Mouse (Mus musculus): Measurements from ENCODE around the gene Coq8b. TPM values are rescaled to one million over a fixed set of nuclear protein-coding genes. Genes with fewer than 3 reads are reported as not detected.

Coq8b gene
- polyA plus RNA-seq, 1 experiment from 2014 or later: 25.5 TPM

GRCm38 (mm10) chr7:27300351-27300750 is 67.5 kb downstream of the Coq8b start:
- no peaks in the 10 kb centered on the region for H3K36me3 ChIP-seq
- 0 out of 2 replicates have a peak, but pooled peaks cover 2% of the 10 kb centered on the region for H3K27me3 ChIP-seq
- WGBS: 90% methylated on average over 4 of the region's 4 CpGs
- no peak overlapping the region for H3K4me2 ChIP-seq (replicated peaks)
- no peaks in the 10 kb centered on the region for H3K4me1 ChIP-seq (replicated peaks)
- ATAC-seq: no peak
- no peaks in the 10 kb centered on the region for H3K9me3 ChIP-seq
- H3K27ac ChIP-seq: no peak overlapping the region
- no peak overlapping the region for H3K4me3 ChIP-seq (replicated peaks)
- H3K9ac ChIP-seq (replicated peaks): no peak overlapping the region

DNA sequence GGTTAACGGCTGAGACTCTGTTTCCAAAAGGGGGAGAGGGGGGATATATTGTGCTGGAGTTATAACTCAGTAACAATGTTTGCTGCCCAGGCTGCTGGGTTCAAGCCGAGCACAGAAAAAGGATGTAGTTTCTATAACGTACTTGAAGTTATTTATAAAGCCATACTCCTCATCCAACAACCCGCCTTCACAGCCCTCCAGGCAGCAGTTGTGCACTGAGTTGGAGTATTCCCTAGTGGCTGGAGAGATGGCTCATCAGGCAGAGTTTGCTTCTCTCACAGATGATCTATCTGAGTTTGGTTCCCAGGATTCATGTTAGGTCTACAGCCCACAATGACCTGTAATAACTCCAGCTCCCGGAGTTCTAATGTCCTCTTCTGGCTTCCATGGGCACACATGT is 68.0 kb downstream of the Coq8b start:
- WGBS: 82% methylated on average over 5 of the region's 5 CpGs
- Histone ChIP-seq H3K4me3 (replicated peaks) (no peak overlapping the region), H3K27me3 (0 out of 2 replicates have a peak, but pooled peaks cover 2% of the 10 kb centered on the region), H3K9ac (replicated peaks) (no peak overlapping the region), H3K9me3 (no peaks in the 10 kb centered on the region), H3K4me1 (replicated peaks) (no peaks in the 10 kb centered on the region), H3K27ac (no peak overlapping the region), H3K4me2 (replicated peaks) (no peak overlapping the region), H3K36me3 (no peaks in the 10 kb centered on the region)
- ATAC-seq: no peak

GRCm38 (mm10) chr7:27302172-27302571 is 69.3 kb downstream of the Coq8b start:
- Histone ChIP-seq H3K4me3 (replicated peaks) (no peak overlapping the region), H3K36me3 (no peaks in the 10 kb centered on the region), H3K9ac (replicated peaks) (no peak overlapping the region), H3K27me3 (0 out of 2 replicates have a peak, but pooled peaks cover 2% of the 10 kb centered on the region), H3K27ac (no peak overlapping the region), H3K4me2 (replicated peaks) (no peak overlapping the region), H3K9me3 (no peaks in the 10 kb centered on the region), H3K4me1 (replicated peaks) (no peaks in the 10 kb centered on the region)
- WGBS: 9% methylated on average over 11 of the region's 11 CpGs
- 0 out of 2 replicates have a peak, but pooled peaks have one; percentile 14 for ATAC-seq

DNA sequence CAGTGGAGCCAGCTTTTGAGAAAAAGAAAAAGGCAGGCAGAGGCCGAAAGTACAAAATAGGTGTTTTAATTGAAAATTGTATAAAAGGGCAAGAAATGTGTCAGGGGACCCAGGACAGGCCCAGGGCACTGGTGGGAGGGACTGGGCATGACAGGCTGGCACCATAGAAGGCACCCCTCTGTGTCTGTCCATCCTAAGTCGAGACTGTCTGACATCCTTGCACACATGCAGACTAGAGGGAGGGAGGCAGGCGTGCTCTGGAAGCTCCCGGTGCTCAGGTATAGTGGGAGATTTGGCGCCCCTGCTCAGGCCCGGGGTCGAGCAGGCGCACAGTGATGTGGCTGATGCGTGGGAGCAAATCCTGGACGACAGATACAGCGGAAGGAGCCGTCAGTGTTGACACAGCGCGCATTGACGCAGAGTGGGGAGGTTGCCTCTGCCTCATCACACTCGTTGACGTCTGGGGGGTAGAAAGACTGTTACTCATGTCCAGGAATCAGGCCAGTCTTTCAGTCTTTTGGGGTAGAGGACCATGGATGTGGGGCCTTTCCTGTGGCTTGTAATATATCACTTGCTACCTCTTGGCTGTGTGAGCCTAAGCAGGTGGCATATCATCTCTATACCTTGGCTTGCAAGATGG is 72.4 kb downstream of the Coq8b start:
- H3K27me3 ChIP-seq: peaks cover 12% of the 10 kb centered on the region
- peaks cover 5% of the 10 kb centered on the region for H3K4me1 ChIP-seq (replicated peaks)
- H3K4me3 ChIP-seq (replicated peaks): no peak overlapping the region
- ATAC-seq: no peak
- H3K27ac ChIP-seq: no peak overlapping the region
- H3K36me3 ChIP-seq: no peaks in the 10 kb centered on the region
- 86% methylated on average over 17 of the region's 17 CpGs for WGBS
- H3K9me3 ChIP-seq: no peaks in the 10 kb centered on the region
- no peak overlapping the region for H3K9ac ChIP-seq (replicated peaks)
- H3K4me2 ChIP-seq (replicated peaks): no peak overlapping the region

DNA sequence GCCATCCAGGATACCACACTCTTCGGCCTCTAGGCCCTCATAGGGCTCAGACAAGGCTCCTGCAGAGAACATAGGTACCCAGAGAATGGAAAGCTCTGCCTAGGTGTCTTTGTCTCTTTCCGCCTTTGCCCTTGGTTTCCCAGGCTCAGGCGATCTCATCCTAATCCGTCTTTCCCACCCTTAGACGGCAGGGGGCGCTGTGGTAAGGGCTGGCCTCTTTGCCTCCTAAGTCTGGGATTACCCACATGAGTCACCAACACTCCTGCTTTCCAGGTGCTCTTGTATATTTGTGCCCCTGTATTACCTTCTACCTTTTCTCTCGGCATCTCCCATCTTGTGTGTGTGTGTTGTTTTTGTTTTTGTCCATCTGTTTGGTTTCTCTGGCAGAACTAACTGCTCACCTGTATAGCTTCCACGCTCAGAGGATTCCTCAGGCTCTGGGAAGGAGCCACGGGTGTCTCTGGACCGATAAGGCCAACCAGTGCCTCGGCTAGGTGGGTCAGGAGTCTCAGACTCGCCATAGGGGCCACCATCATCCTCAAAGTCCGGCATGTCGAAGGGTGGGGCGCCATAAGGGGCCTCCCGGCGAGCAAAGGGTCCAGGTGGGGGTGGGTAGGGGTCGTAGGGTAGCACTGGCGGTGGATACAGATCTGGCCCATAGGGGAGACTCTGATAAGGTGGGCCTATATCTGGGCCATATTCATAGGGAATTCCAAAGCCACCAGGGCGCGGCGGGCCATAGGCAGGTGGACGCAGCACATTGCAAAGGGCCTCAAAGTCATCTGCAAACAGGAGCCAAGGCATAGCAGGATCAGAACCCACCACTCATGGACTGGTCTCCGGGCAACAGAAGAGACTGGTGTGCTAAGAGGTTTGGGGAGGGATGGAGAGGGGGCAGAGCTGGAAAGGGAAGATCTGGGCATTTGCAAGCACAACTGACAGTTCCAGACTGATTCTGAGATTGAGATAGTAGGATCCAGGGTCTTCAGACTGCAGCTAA is 73.6 kb downstream of the Coq8b start:
- no peak overlapping the region for H3K4me3 ChIP-seq (replicated peaks)
- no peak overlapping the region for H3K27ac ChIP-seq
- no peak overlapping the region for H3K9ac ChIP-seq (replicated peaks)
- H3K4me1 ChIP-seq (replicated peaks): peaks cover 10% of the 10 kb centered on the region
- H3K4me2 ChIP-seq (replicated peaks): no peak overlapping the region
- ATAC-seq: no peak
- WGBS: 76% methylated on average over 24 of the region's 24 CpGs
- H3K27me3 ChIP-seq: peaks cover 21% of the 10 kb centered on the region
- no peaks in the 10 kb centered on the region for H3K9me3 ChIP-seq
- H3K36me3 ChIP-seq: no peaks in the 10 kb centered on the region

GRCm38 (mm10) chr7:27307551-27307950 is 74.7 kb downstream of the Coq8b start:
- Histone ChIP-seq H3K4me1 (replicated peaks) (peaks cover 10% of the 10 kb centered on the region), H3K4me2 (replicated peaks) (no peak overlapping the region), H3K27ac (no peak overlapping the region), H3K27me3 (peaks cover 21% of the 10 kb centered on the region), H3K9me3 (no peaks in the 10 kb centered on the region), H3K36me3 (no peaks in the 10 kb centered on the region), H3K9ac (replicated peaks) (no peak overlapping the region), H3K4me3 (replicated peaks) (no peak overlapping the region)
- 52% methylated on average over 9 of the region's 9 CpGs for WGBS
- ATAC-seq: no peak

MicroRNA genes within 50 kb of the gene (microRNA counts, 519-probe panel; counts per million panel counts)
- microRNA mmu-miR-1191: 110 counts per million, percentile 56 among the panel's probes with 10 or more counts

Small RNAs within 50 kb of the gene (microRNA-seq; reads per million reads assigned to microRNA genes)
- 7.4 reads per million, percentile 24 among the genes with 10 or more reads in this experiment for gene Mir1191

Other genes with a start within 250 kb of the Coq8b start
- gene Cyp2a12, start 203.9 kb upstream of the Coq8b start, polyA plus RNA-seq (2015; fragmentation: Nextera tagmentation; extraction: Ambion mirVana): not detected in 2 replicates
- not detected in 2 replicates for gene Cyp2f2, start 113.1 kb upstream of the Coq8b start, polyA plus RNA-seq (2015; fragmentation: Nextera tagmentation; extraction: Ambion mirVana)
- gene Cyp2t4, start 79.3 kb upstream of the Coq8b start, polyA plus RNA-seq (2015; fragmentation: Nextera tagmentation; extraction: Ambion mirVana): 0.22 TPM in 1 of 2 replicates, not detected in the other
- 87.0 and 101 TPM in 2 replicates for gene Egln2, start 66.2 kb upstream of the Coq8b start, polyA plus RNA-seq (2015; fragmentation: Nextera tagmentation; extraction: Ambion mirVana)
- gene Rab4b, start 54.1 kb upstream of the Coq8b start, polyA plus RNA-seq (2015; fragmentation: Nextera tagmentation; extraction: Ambion mirVana): 104 and 110 TPM in 2 replicates
- gene Gm21983, start 51.9 kb upstream of the Coq8b start, polyA plus RNA-seq (2015; fragmentation: Nextera tagmentation; extraction: Ambion mirVana): 0.36 TPM in 1 of 2 replicates, not detected in the other
- 3.6 and 5.1 TPM in 2 replicates for gene Mia, start 51.9 kb upstream of the Coq8b start, polyA plus RNA-seq (2015; fragmentation: Nextera tagmentation; extraction: Ambion mirVana)
- 4.3 TPM in 2 replicates for gene BC024978, start 37.2 kb upstream of the Coq8b start, polyA plus RNA-seq (2015; fragmentation: Nextera tagmentation; extraction: Ambion mirVana)
- gene Snrpa, start 36.8 kb upstream of the Coq8b start, polyA plus RNA-seq (2015; fragmentation: Nextera tagmentation; extraction: Ambion mirVana): 233 and 245 TPM in 2 replicates
- 6.7 and 7.6 TPM in 2 replicates for gene Itpkc, start 4.4 kb upstream of the Coq8b start, polyA plus RNA-seq (2015; fragmentation: Nextera tagmentation; extraction: Ambion mirVana)
- gene Numbl, start 25.4 kb downstream of the Coq8b start, polyA plus RNA-seq (2015; fragmentation: Nextera tagmentation; extraction: Ambion mirVana): 39.4 and 51.6 TPM in 2 replicates
- gene Ltbp4, start 104.7 kb downstream of the Coq8b start, polyA plus RNA-seq (2015; fragmentation: Nextera tagmentation; extraction: Ambion mirVana): 8.0 and 9.1 TPM in 2 replicates
- 67.2 and 84.3 TPM in 2 replicates for gene Shkbp1, start 123.0 kb downstream of the Coq8b start, polyA plus RNA-seq (2015; fragmentation: Nextera tagmentation; extraction: Ambion mirVana)
- 0.53 TPM in 1 of 2 replicates, not detected in the other for gene Gm20479, start 124.4 kb downstream of the Coq8b start, polyA plus RNA-seq (2015; fragmentation: Nextera tagmentation; extraction: Ambion mirVana)
- gene Sptbn4, start 214.7 kb downstream of the Coq8b start, polyA plus RNA-seq (2015; fragmentation: Nextera tagmentation; extraction: Ambion mirVana): 1.1 and 2.2 TPM in 2 replicates
- 14.8 and 16.1 TPM in 2 replicates for gene Blvrb, start 215.0 kb downstream of the Coq8b start, polyA plus RNA-seq (2015; fragmentation: Nextera tagmentation; extraction: Ambion mirVana)
- 12.4 and 12.6 TPM in 2 replicates for gene Sertad3, start 240.7 kb downstream of the Coq8b start, polyA plus RNA-seq (2015; fragmentation: Nextera tagmentation; extraction: Ambion mirVana)